8 mouse cellular contexts compared by ENCODE assay signal in the genomic region with DNA sequence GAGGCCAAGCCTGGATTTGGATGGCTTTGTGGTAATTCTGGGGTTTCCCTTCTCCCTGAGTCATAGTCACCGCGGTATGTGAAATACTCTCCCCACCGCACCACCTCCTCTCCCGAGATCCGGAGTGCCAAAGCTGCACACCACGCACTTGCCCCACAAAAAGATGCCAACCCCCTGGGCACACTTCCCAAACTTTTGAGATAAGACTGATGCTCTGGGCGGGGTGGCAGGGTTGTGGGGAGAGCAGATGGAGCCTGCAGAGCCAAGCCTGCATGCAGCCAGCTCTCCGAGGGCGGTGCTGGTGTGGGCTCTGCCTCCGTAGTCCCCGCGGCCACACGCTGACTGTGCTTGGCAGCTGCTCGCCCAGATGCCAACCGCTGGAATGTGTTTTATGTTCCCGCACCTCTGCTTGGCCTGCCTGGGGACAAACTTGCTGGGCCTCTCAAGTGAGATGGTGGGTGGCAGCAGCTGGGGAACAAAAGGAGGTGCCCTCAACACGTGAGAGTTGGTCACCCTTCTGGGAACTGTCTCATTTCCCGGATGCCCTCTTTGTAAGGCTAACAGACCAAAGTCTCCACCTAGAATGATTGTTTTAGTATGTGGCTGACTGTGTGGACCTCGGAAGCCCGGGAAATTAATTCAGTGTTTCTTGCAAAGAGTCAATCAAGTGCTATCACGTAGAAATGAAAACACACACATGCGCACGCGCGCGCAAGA.
A peak's percentile ranks its signal among the peaks of the same experiment; 100 is the strongest.
DNase-seq lines count a peak whose midpoint lies in the region; ATAC-seq and TF ChIP-seq lines count a peak whose summit lies in the region.
"Not testable (repeated sequence)": the region's sequence is repeated elsewhere in the genome, so short reads cannot be mapped to it uniquely, and the experiment has no call there.

No protein-coding gene starts in this region.

- 21% methylated on average over 25 of the region's 26 CpGs for WGBS in hindbrain, embryonic 16.5 days

- not testable (repeated sequence) for H3K79me2 ChIP-seq in MEL (ENCODE audit: control insufficient read depth, insufficient read depth, low read length, poor library complexity)

- peak; percentile 92 for ATAC-seq in hindbrain, embryonic 16.5 days

- H3K27ac ChIP-seq in MEL (ENCODE audit: control insufficient read depth, low read depth, low read length); cortical plate, adult 2 months (ENCODE audit: insufficient read depth, low read length); hindbrain, embryonic 16.5 days (ENCODE audit: low read depth, low read length): not testable (repeated sequence)

- H3K9ac ChIP-seq in MEL (ENCODE audit: control insufficient read depth, low read depth, low read length, poor library complexity, severe bottlenecking), result peak overlapping the region; percentile 48
- peak overlapping the region; percentile 38 for H3K9ac ChIP-seq in hindbrain, embryonic 16.5 days (ENCODE audit: low read depth, low read length)

- not testable (repeated sequence) for H3K4me1 ChIP-seq in MEL (ENCODE audit: control insufficient read depth in 1 of 2, insufficient read depth in 2 of 2, low read length in 2 of 2); cortical plate, adult 2 months (ENCODE audit: control insufficient read depth, insufficient read depth, low read length); hindbrain, embryonic 16.5 days (ENCODE audit: control insufficient read depth, insufficient read depth, low read depth, low read length)

- not testable (repeated sequence) for TF ChIP-seq CTCF in MEL (IDR thresholded peaks at IDR 0.05 in 2 of 3, conservative IDR thresholded peaks at IDR 0.05 in 1 of 3; ENCODE audit: control insufficient read depth in 1 of 3, insufficient read depth in 1 of 3, low read depth in 2 of 3, low read length in 3 of 3, poor library complexity in 1 of 3, severe bottlenecking in 1 of 3); cortical plate, adult 2 months (IDR thresholded peaks at IDR 0.05; ENCODE audit: extremely low read depth, insufficient read depth, low read length)

- not testable (repeated sequence) for H3K9me3 ChIP-seq in MEL (replicated peaks; ENCODE audit: insufficient read depth, low read length); hindbrain, embryonic 16.5 days (ENCODE audit: control insufficient read depth, low read length)

- H3K36me3 ChIP-seq in MEL (ENCODE audit: control insufficient read depth in 1 of 2, insufficient read depth in 2 of 2, low read length in 2 of 2); hindbrain, embryonic 16.5 days (ENCODE audit: control insufficient read depth, insufficient read depth, low read length): not testable (repeated sequence)

- TF ChIP-seq POLR2A in MEL (IDR thresholded peaks at IDR 0.05; ENCODE audit: control insufficient read depth in 1 of 2, insufficient read depth in 1 of 2, low read depth in 1 of 2, low read length in 2 of 2, poor library complexity in 1 of 2); cortical plate, adult 2 months (IDR thresholded peaks at IDR 0.05; ENCODE audit: extremely low read depth, insufficient read depth, low read length): not testable (repeated sequence)

- H3K4me2 ChIP-seq in hindbrain, embryonic 16.5 days (ENCODE audit: low read length), result peak overlapping the region; percentile 73

- not testable (repeated sequence) for TF ChIP-seq EP300 in MEL (IDR thresholded peaks at IDR 0.05; ENCODE audit: low read depth in 1 of 2, low read length in 2 of 2)

- not testable (repeated sequence) for H3K27me3 ChIP-seq in MEL (ENCODE audit: control insufficient read depth in 1 of 2, insufficient read depth in 2 of 2, low read length in 2 of 2); hindbrain, embryonic 16.5 days (replicated peaks; ENCODE audit: control insufficient read depth, insufficient read depth, low read length)

- intact Hi-C loops in gastrocnemius, postnatal 14 days (cut with DNase I; ENCODE audit: low total_unique reads), result not testable (repeated sequence)

- peak; percentile 69 for DNase-seq in MEL (ENCODE audit: low read depth, low spot score)
- DNase-seq in gastrocnemius, postnatal 14 days, result peak; percentile 23
- peak; percentile 82 to 87 for DNase-seq in left cerebral cortex, adult 18-20 months (ENCODE audit: low spot score in 2 of 2)
- DNase-seq in lung, postnatal 25 days (ENCODE audit: low spot score), result peak; percentile 7
- peak; percentile 4 for DNase-seq in ovary, postnatal 10 days (ENCODE audit: low spot score)
- peak; percentile 12 for DNase-seq in thymus, postnatal 25 days

- TF ChIP-seq RAD21 in MEL (IDR thresholded peaks at IDR 0.05; ENCODE audit: low read depth, low read length), result not testable (repeated sequence)

- peak overlapping the region; percentile 33 to 46; a peak in 3 of 4 replicates for H3K4me3 ChIP-seq in MEL (ENCODE audit: control insufficient read depth in 1 of 2, insufficient read depth in 1 of 2, low read depth in 2 of 2, low read length in 2 of 2)
- H3K4me3 ChIP-seq in cortical plate, adult 2 months (ENCODE audit: insufficient read depth, low read length), result 0 out of 2 replicates have a peak overlapping the region, but pooled peaks have one; percentile 0
- peak overlapping the region; percentile 41 for H3K4me3 ChIP-seq in hindbrain, embryonic 16.5 days (ENCODE audit: low read length)

Comparison
In these comparisons a context has a peak if more than half of its experiments do, and no peak if none do; other contexts are left out.
1. DNase-seq: peak in every context shown above with its lines; median percentile 84 in left cerebral cortex, adult 18-20 months; 69 in MEL; 23 in gastrocnemius, postnatal 14 days; 12 in thymus, postnatal 25 days; 7 in lung, postnatal 25 days; 4 in ovary, postnatal 10 days.